ENCODE assay signal across 23 mouse cellular contexts in the genomic region with DNA sequence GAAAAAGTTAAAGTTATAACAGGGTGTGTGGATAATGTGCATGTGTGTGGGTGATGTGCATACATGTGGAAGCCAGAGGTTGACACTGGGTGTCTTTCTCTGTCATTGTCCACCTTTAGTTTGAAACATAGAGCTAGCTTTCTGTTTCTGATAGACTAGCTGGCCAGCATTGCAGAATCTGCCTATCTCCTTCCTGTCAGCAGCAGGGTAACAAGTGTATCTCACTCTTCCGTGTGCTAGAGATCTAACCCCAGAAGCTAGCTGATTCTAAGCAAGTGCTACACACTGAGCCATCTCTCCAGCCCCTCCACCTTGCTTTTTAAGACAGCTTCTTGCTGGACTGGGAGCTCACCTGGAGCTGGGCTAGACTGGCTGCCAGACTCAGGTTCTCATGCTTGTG. TPM values are rescaled to one million over a fixed set of nuclear protein-coding genes. Genes with fewer than 3 reads are reported as not detected.
DNase-seq lines count a peak whose midpoint lies in the region; ATAC-seq lines count a peak whose summit lies in the region.
"Had no signal": no experiment of that assay in that cellular context is flagged by ENCODE, and none has a peak within 500 bp of the region (broad histone marks: within the 10 kb centered on the region; RNA-seq: fewer than 3 reads in every experiment).

No protein-coding gene starts in this region.

- no peak for ATAC-seq in limb, embryonic 11.5 days (ENCODE audit: insufficient number of reproducible peaks, low FRiP score, low TSS enrichment, low read depth)
- peak; percentile 67 for ATAC-seq in CD4-positive, CD25-positive, alpha-beta regulatory T cell, adult 4 months
- ATAC-seq in inflammation-experienced regulatory T-cells, adult 6 months = peak; percentile 60
- ATAC-seq: forebrain, embryonic 13.5 days had no signal

- no peaks in the 10 kb centered on the region for H3K27me3 ChIP-seq in limb, embryonic 11.5 days (ENCODE audit: control insufficient read depth, insufficient read depth, low read length)
- H3K27me3 ChIP-seq in limb, embryonic 10.5 days (ENCODE audit: low read depth, poor library complexity, severe bottlenecking) = no peaks in the 10 kb centered on the region
- H3K27me3 ChIP-seq: embryonic facial prominence, embryonic 15.5 days; forebrain, embryonic 13.5 days; heart, embryonic 12.5 days; kidney, embryonic 15.5 days; limb, embryonic 12.5 days; liver, embryonic 15.5 days; lung, embryonic 15.5 days had no signal

- no peak overlapping the region for H3K27ac ChIP-seq in limb, embryonic 11.5 days (replicated peaks; ENCODE audit: low read depth, low read length)
- H3K27ac ChIP-seq in limb, embryonic 10.5 days = no peak overlapping the region
- H3K27ac ChIP-seq: embryonic facial prominence, embryonic 10.5 days; embryonic facial prominence, embryonic 15.5 days; forebrain, embryonic 13.5 days; heart, adult 2 months; hindbrain, embryonic 14.5 days; kidney, embryonic 15.5 days; layer of hippocampus, adult 2 months; limb, embryonic 12.5 days; liver, embryonic 15.5 days; lung, embryonic 15.5 days had no signal

- 85% methylated on average over 1 of the region's 1 CpGs for WGBS in limb, embryonic 11.5 days
- 86% methylated on average over 1 of the region's 1 CpGs for whole genome bisulfite sequencing in limb, embryonic 10.5 days

- H3K9me3 ChIP-seq in limb, embryonic 11.5 days (ENCODE audit: control insufficient read depth, low read length) = no peaks in the 10 kb centered on the region
- no peaks in the 10 kb centered on the region for H3K9me3 ChIP-seq in limb, embryonic 10.5 days (replicated peaks)
- H3K9me3 ChIP-seq: embryonic facial prominence, embryonic 10.5 days; embryonic facial prominence, embryonic 15.5 days; forebrain, embryonic 13.5 days; heart, embryonic 12.5 days; kidney, embryonic 15.5 days; limb, embryonic 12.5 days; liver, embryonic 15.5 days; lung, embryonic 15.5 days had no signal

- no peak overlapping the region for H3K9ac ChIP-seq in limb, embryonic 11.5 days (ENCODE audit: low read length)
- H3K9ac ChIP-seq: embryonic facial prominence, embryonic 15.5 days; forebrain, embryonic 13.5 days; heart, embryonic 12.5 days; hindbrain, embryonic 14.5 days; kidney, embryonic 15.5 days; limb, embryonic 12.5 days; liver, embryonic 15.5 days; lung, embryonic 15.5 days had no signal

- H3K36me3 ChIP-seq in limb, embryonic 11.5 days (ENCODE audit: control insufficient read depth, insufficient read depth, low read length) = no peaks in the 10 kb centered on the region
- H3K36me3 ChIP-seq in limb, embryonic 10.5 days = no peaks in the 10 kb centered on the region
- H3K36me3 ChIP-seq: embryonic facial prominence, embryonic 15.5 days; kidney, embryonic 15.5 days; limb, embryonic 12.5 days; liver, embryonic 15.5 days; lung, embryonic 15.5 days had no signal

- no peak overlapping the region for H3K4me3 ChIP-seq in limb, embryonic 11.5 days (ENCODE audit: low read depth, low read length)
- H3K4me3 ChIP-seq in limb, embryonic 10.5 days = no peak overlapping the region
- H3K4me3 ChIP-seq: embryonic facial prominence, embryonic 10.5 days; embryonic facial prominence, embryonic 15.5 days; forebrain, embryonic 13.5 days; heart, adult 2 months; heart, embryonic 12.5 days; kidney, embryonic 15.5 days; layer of hippocampus, adult 2 months; limb, embryonic 12.5 days; liver, embryonic 15.5 days; lung, embryonic 15.5 days had no signal

- DNase-seq in limb, embryonic 11.5 days (ENCODE audit: low spot score) = peak; percentile 3
- no peak for DNase-seq in limb, embryonic 10.5 days (ENCODE audit: low spot score)
- peak; percentile 55 for DNase-seq in naive thymus-derived CD4-positive, alpha-beta T cell, adult 2 months (ENCODE audit: low read depth)
- DNase-seq in frontal cortex, postnatal 10 days (ENCODE audit: low spot score in 2 of 2) = no peak
- DNase-seq in kidney, postnatal 10 days = no peak
- DNase-seq: adrenal gland, adult 8-10 months; cerebellum, adult 2 months; midbrain, embryonic 14.5 days; right cerebral cortex, postnatal 25 days; thymus, postnatal 25 days had no signal

- no peak overlapping the region for H3K4me2 ChIP-seq in limb, embryonic 11.5 days (ENCODE audit: low read depth, severe bottlenecking)
- H3K4me2 ChIP-seq: embryonic facial prominence, embryonic 15.5 days; forebrain, embryonic 13.5 days; heart, embryonic 12.5 days; hindbrain, embryonic 14.5 days; kidney, embryonic 15.5 days; limb, embryonic 12.5 days; liver, embryonic 15.5 days; lung, embryonic 15.5 days had no signal

- 0 out of 2 replicates have a peak, but pooled peaks cover 3% of the 10 kb centered on the region for H3K4me1 ChIP-seq in limb, embryonic 11.5 days (ENCODE audit: control insufficient read depth, insufficient read depth, low read length)
- H3K4me1 ChIP-seq in limb, embryonic 10.5 days = peaks cover 11% of the 10 kb centered on the region

RNA-seq across cellular contexts. Expression of a gene that starts 11.6 kb away (rescaled TPM):
- polyA plus RNA-seq in limb, embryonic 11.5 days (2014; fragmentation: Nextera tagmentation; extraction: Ambion mirVana) = 2.3 and 3.3 TPM in 2 replicates
- polyA plus RNA-seq in limb, embryonic 10.5 days (2016; fragmentation: Nextera tagmentation; extraction: Ambion mirVana) = 2.0 and 2.3 TPM in 2 replicates
- polyA plus RNA-seq in CD4-positive, CD25-positive, alpha-beta regulatory T cell, adult 4 months (2017; shearing (Covaris generic)) = 10 to 100 TPM; 22.9 to 26.1 TPM
- 10 to 100 TPM; 22.3 to 28.7 (median 23.7) TPM for polyA plus RNA-seq in inflammation-experienced regulatory T-cells, adult 6 months (2017; shearing (Covaris generic))

Comparison
In these comparisons a context has a peak if more than half of its experiments do, and no peak if none do; other contexts are left out.
1. DNase-seq: peak in limb, embryonic 11.5 days (single experiment) and naive thymus-derived CD4-positive, alpha-beta T cell, adult 2 months (single experiment); none in limb, embryonic 10.5 days (single experiment), frontal cortex, postnatal 10 days (0 of 2) and kidney, postnatal 10 days (single experiment).